Mouse (Mus musculus) midbrain, embryonic 12.5 days (tissue): Measurements from ENCODE around the gene Arntl. TPM values are rescaled to one million over a fixed set of nuclear protein-coding genes. Genes with fewer than 3 reads are reported as not detected.

Experiments
- ATAC-seq: fragments of 200-750 bp; cut with Nextera tagmentation; 2 replicates; pipeline ENCODE4 v1.8.0; 2017; ENCODE audit warnings: low read depth, moderate TSS enrichment, moderate library complexity; ENCODE audit not compliant: low FRiP score
- H3K27ac ChIP-seq: fragments of 300-500 bp; sonication (generic); replicated peaks from 2 replicates; pipeline ENCODE4 v1.5.1; 2016; ENCODE audit warnings: mild to moderate bottlenecking
- H3K27me3 ChIP-seq: fragments of 300-500 bp; sonication (generic); 2 replicates; pipeline ENCODE4 v1.6.1; 2016; ENCODE audit warnings: mild to moderate bottlenecking
- H3K36me3 ChIP-seq: fragments of 300-500 bp; sonication (generic); 2 replicates; pipeline ENCODE4 v1.6.1; 2016
- H3K4me1 ChIP-seq: fragments of 300-500 bp; sonication (generic); 2 replicates; pipeline ENCODE4 v1.6.1; 2016
- H3K4me2 ChIP-seq: fragments of 300-500 bp; sonication (generic); replicated peaks from 2 replicates; pipeline ENCODE4 v1.6.1; 2016; ENCODE audit warnings: mild to moderate bottlenecking, moderate library complexity
- H3K4me3 ChIP-seq: fragments of 300-500 bp; sonication (generic); 2 replicates; pipeline ENCODE4 v1.5.1; 2016; ENCODE audit warnings: mild to moderate bottlenecking
- H3K9ac ChIP-seq: fragments of 300-500 bp; sonication (generic); replicated peaks from 2 replicates; pipeline ENCODE4 v1.6.1; 2016; ENCODE audit warnings: mild to moderate bottlenecking, moderate library complexity
- H3K9me3 ChIP-seq: fragments of 300-500 bp; sonication (generic); 2 replicates; pipeline ENCODE4 v1.6.1; 2016; ENCODE audit warnings: mild to moderate bottlenecking
- WGBS: fragments of 180-500 bp; shearing (Covaris S2); methylation state at CpG from one replicate; pipeline ENCODE4 v1.1.7; 2016; 5-methylcytosine and 5-hydroxymethylcytosine counted together
- polyA plus RNA-seq: library from polyadenylated mRNA; unstranded; fragments of >200 nt; fragmentation: Nextera tagmentation; extraction: Ambion mirVana; gene quantifications from 2 replicates; pipeline ENCODE4 v1.2.1, GENCODE M21; 2016

The Arntl gene
- polyA plus RNA-seq, 1 experiment from 2014 or later = 7.8 TPM

- Histone ChIP-seq H3K27ac (no peak overlapping the region), H3K9me3 (no peaks in the 10 kb centered on the region), H3K4me3 (no peak overlapping the region), H3K4me2 (no peak overlapping the region), H3K9ac (no peak overlapping the region), H3K27me3 (no peaks in the 10 kb centered on the region), H3K36me3 (no peaks in the 10 kb centered on the region), H3K4me1 (no peaks in the 10 kb centered on the region)
- 64% methylated on average over 9 of the region's 9 CpGs for WGBS
- ATAC-seq = no peak
Observed at GRCm38 (mm10) chr7:113188566-113188965, 18.7 kb upstream of the Arntl start.

- Histone ChIP-seq H3K4me3 (no peak overlapping the region), H3K36me3 (no peaks in the 10 kb centered on the region), H3K27ac (no peak overlapping the region), H3K4me1 (no peaks in the 10 kb centered on the region), H3K4me2 (no peak overlapping the region), H3K27me3 (no peaks in the 10 kb centered on the region), H3K9me3 (no peaks in the 10 kb centered on the region), H3K9ac (no peak overlapping the region)
- 67% methylated on average over 1 of the region's 1 CpGs for WGBS
- ATAC-seq = no peak
Observed at GRCm38 (mm10) chr7:113191787-113192186, 15.5 kb upstream of the Arntl start.

GRCm38 (mm10) chr7:113192714-113193365, 14.4 kb upstream of the Arntl start:
- ATAC-seq = no peak
- Histone ChIP-seq H3K9me3 (no peaks in the 10 kb centered on the region), H3K36me3 (no peaks in the 10 kb centered on the region), H3K4me1 (no peaks in the 10 kb centered on the region), H3K4me3 (no peak overlapping the region), H3K27ac (no peak overlapping the region), H3K27me3 (no peaks in the 10 kb centered on the region), H3K4me2 (no peak overlapping the region), H3K9ac (no peak overlapping the region)
- WGBS = 71% methylated on average over 8 of the region's 8 CpGs

GRCm38 (mm10) chr7:113193872-113194271, 13.4 kb upstream of the Arntl start:
- ATAC-seq = no peak
- Histone ChIP-seq H3K9me3 (no peaks in the 10 kb centered on the region), H3K27me3 (no peaks in the 10 kb centered on the region), H3K4me3 (no peak overlapping the region), H3K9ac (no peak overlapping the region), H3K4me1 (no peaks in the 10 kb centered on the region), H3K36me3 (no peaks in the 10 kb centered on the region), H3K4me2 (no peak overlapping the region), H3K27ac (no peak overlapping the region)

GRCm38 (mm10) chr7:113195271-113195670, 12.0 kb upstream of the Arntl start:
- ATAC-seq = no peak
- no peak overlapping the region for H3K4me3 ChIP-seq
- H3K27ac ChIP-seq = no peak overlapping the region
- WGBS = 65% methylated on average over 2 of the region's 2 CpGs
- no peaks in the 10 kb centered on the region for H3K9me3 ChIP-seq
- H3K4me2 ChIP-seq = no peak overlapping the region
- no peak overlapping the region for H3K9ac ChIP-seq
- no peaks in the 10 kb centered on the region for H3K27me3 ChIP-seq
- no peaks in the 10 kb centered on the region for H3K4me1 ChIP-seq
- no peaks in the 10 kb centered on the region for H3K36me3 ChIP-seq

- no peaks in the 10 kb centered on the region for H3K36me3 ChIP-seq
- no peaks in the 10 kb centered on the region for H3K4me1 ChIP-seq
- H3K4me3 ChIP-seq = no peak overlapping the region
- no peaks in the 10 kb centered on the region for H3K27me3 ChIP-seq
- no peak overlapping the region for H3K9ac ChIP-seq
- H3K4me2 ChIP-seq = no peak overlapping the region
- no peak overlapping the region for H3K27ac ChIP-seq
- ATAC-seq = no peak
- H3K9me3 ChIP-seq = no peaks in the 10 kb centered on the region
- 85% methylated on average over 3 of the region's 3 CpGs for WGBS
Observed at GRCm38 (mm10) chr7:113196171-113196570, 11.1 kb upstream of the Arntl start.

- 0 out of 2 replicates have a peak, but pooled peaks cover under 1% of the 10 kb centered on the region for H3K27me3 ChIP-seq
- H3K9ac ChIP-seq = no peak overlapping the region
- no peak for ATAC-seq
- H3K36me3 ChIP-seq = no peaks in the 10 kb centered on the region
- H3K4me3 ChIP-seq = no peak overlapping the region
- WGBS = 69% methylated on average over 10 of the region's 10 CpGs
- H3K4me1 ChIP-seq = no peaks in the 10 kb centered on the region
- no peak overlapping the region for H3K4me2 ChIP-seq
- no peak overlapping the region for H3K27ac ChIP-seq
- H3K9me3 ChIP-seq = no peaks in the 10 kb centered on the region
Observed at GRCm38 (mm10) chr7:113197161-113197775, 10.0 kb upstream of the Arntl start.

GRCm38 (mm10) chr7:113201584-113201983, 5.7 kb upstream of the Arntl start:
- no peak for ATAC-seq
- no peak overlapping the region for H3K4me3 ChIP-seq
- 61% methylated on average over 3 of the region's 3 CpGs for WGBS
- H3K9ac ChIP-seq = no peak overlapping the region
- peaks cover 4% of the 10 kb centered on the region; the same call in 1 of the 2 replicates for H3K4me1 ChIP-seq
- H3K27me3 ChIP-seq = peaks cover 34% of the 10 kb centered on the region
- no peaks in the 10 kb centered on the region for H3K9me3 ChIP-seq
- H3K36me3 ChIP-seq = no peaks in the 10 kb centered on the region
- no peak overlapping the region for H3K4me2 ChIP-seq
- no peak overlapping the region for H3K27ac ChIP-seq

GRCm38 (mm10) chr7:113207471-113208387, 464 bp downstream of the Arntl start:
- Histone ChIP-seq H3K4me1 (peaks cover 10% of the 10 kb centered on the region), H3K9ac (peak overlapping the region; percentile 75), H3K4me3 (peak overlapping the region; percentile 85), H3K36me3 (no peaks in the 10 kb centered on the region), H3K27ac (peak overlapping the region; percentile 73), H3K9me3 (no peaks in the 10 kb centered on the region), H3K4me2 (peak overlapping the region; percentile 89), H3K27me3 (peaks cover 70% of the 10 kb centered on the region)
- peak; percentile 67 for ATAC-seq
- under 1% methylated on average over 64 of the region's 98 CpGs for WGBS

- Histone ChIP-seq H3K9ac (peak overlapping the region; percentile 75), H3K9me3 (no peaks in the 10 kb centered on the region), H3K4me1 (peaks cover 10% of the 10 kb centered on the region), H3K36me3 (no peaks in the 10 kb centered on the region), H3K27me3 (peaks cover 65% of the 10 kb centered on the region), H3K4me3 (peak overlapping the region; percentile 85), H3K27ac (no peak overlapping the region), H3K4me2 (peak overlapping the region; percentile 89)
- no peak for ATAC-seq
- WGBS = under 1% methylated on average over 19 of the region's 19 CpGs
Observed at GRCm38 (mm10) chr7:113208388-113208753, 1.1 kb downstream of the Arntl start.

GRCm38 (mm10) chr7:113210441-113210840, 3.2 kb downstream of the Arntl start:
- Histone ChIP-seq H3K4me2 (no peak overlapping the region), H3K4me3 (no peak overlapping the region), H3K4me1 (peaks cover 20% of the 10 kb centered on the region), H3K27ac (no peak overlapping the region), H3K27me3 (peaks cover 50% of the 10 kb centered on the region), H3K36me3 (no peaks in the 10 kb centered on the region), H3K9ac (no peak overlapping the region), H3K9me3 (no peaks in the 10 kb centered on the region)
- no peak for ATAC-seq
- 54% methylated on average over 4 of the region's 4 CpGs for WGBS
